8 mouse cellular contexts compared by ENCODE assay signal in the genomic region with DNA sequence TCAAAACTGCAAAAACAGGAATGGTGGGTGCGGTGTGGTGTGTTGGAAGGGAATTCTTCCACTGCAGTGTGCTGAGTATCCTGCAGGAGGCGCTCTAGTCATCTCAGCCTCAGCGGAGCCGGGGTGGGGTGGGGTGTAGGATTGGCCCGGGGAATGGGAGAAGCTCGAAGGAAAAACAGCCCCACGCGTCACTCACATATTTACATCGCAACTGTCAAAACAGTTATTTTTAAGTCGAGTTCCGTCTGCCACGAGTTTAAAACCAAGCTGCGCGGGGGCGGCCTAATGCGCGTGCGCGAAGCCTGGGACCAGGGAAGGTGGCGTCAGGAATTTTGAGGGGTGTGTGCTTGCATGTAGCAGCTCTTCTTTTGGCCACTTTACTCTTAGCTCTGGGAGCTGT. TPM values are rescaled to one million over a fixed set of nuclear protein-coding genes. Genes with fewer than 3 reads are reported as not detected.
DNase-seq lines count a peak whose midpoint lies in the region; ATAC-seq and TF ChIP-seq lines count a peak whose summit lies in the region.

No protein-coding gene starts in this region.

- WGBS in kidney, adult 2 months: 7% methylated on average over 20 of the region's 20 CpGs
- WGBS in midbrain, embryonic 10.5 days: 4% methylated on average over 20 of the region's 20 CpGs
- 3% methylated on average over 20 of the region's 20 CpGs for WGBS in stomach, embryonic 16.5 days

- no peaks in the 10 kb centered on the region for H3K9me3 ChIP-seq in midbrain, embryonic 10.5 days (replicated peaks)
- no peaks in the 10 kb centered on the region for H3K9me3 ChIP-seq in stomach, embryonic 16.5 days (replicated peaks; ENCODE audit: control insufficient read depth, low read length)

- intact Hi-C loops in heart, postnatal 25 days (cut with DNase I): no loop called here
- intact Hi-C loops in left cerebral cortex, postnatal 4 days (cut with DNase I): no loop called here

- ATAC-seq in stomach, embryonic 16.5 days (ENCODE audit: insufficient read depth, low FRiP score): peak; percentile 38; the same call in 1 of the 2 replicates

- no peak for TF ChIP-seq POLR2A in kidney, adult 2 months (IDR thresholded peaks at IDR 0.05; ENCODE audit: low read depth, low read length)

- H3K9ac ChIP-seq in stomach, embryonic 16.5 days (ENCODE audit: low read length): 0 out of 2 replicates have a peak overlapping the region, but pooled peaks have one; percentile 28

- H3K4me3 ChIP-seq in kidney, adult 2 months (ENCODE audit: insufficient read depth, low read depth, low read length): peak overlapping the region; percentile 6; the same call in 1 of the 2 replicates
- peak overlapping the region; percentile 51 for H3K4me3 ChIP-seq in midbrain, embryonic 10.5 days
- peak overlapping the region; percentile 33 for H3K4me3 ChIP-seq in stomach, embryonic 16.5 days (replicated peaks; ENCODE audit: low read length)

- peak; percentile 69 for TF ChIP-seq CTCF in kidney, adult 2 months (conservative IDR thresholded peaks at IDR 0.05; ENCODE audit: insufficient read depth, insufficient read length, low read depth, low read length)

- DNase-seq in heart, adult 11 months: peak; percentile 94
- DNase-seq in heart, postnatal 25 days (ENCODE audit: low spot score): no peak
- peak; percentile 72 for DNase-seq in embryo, embryonic 11 days
- peak; percentile 36 to 75 for DNase-seq in heart, adult 18-20 months
- peak; percentile 41 for DNase-seq in kidney, adult 2 months
- peak; percentile 44 for DNase-seq in left cerebral cortex, postnatal 4 days
- peak; percentile 69 for DNase-seq in midbrain, embryonic 10.5 days (ENCODE audit: low spot score)

- no peaks in the 10 kb centered on the region for H3K4me1 ChIP-seq in kidney, adult 2 months (ENCODE audit: control insufficient read depth, insufficient read depth, low read length)
- peaks cover 72% of the 10 kb centered on the region for H3K4me1 ChIP-seq in midbrain, embryonic 10.5 days
- H3K4me1 ChIP-seq in stomach, embryonic 16.5 days (ENCODE audit: control insufficient read depth, insufficient read depth, low read length): 0 out of 2 replicates have a peak, but pooled peaks cover 6% of the 10 kb centered on the region

- H3K27me3 ChIP-seq in kidney, adult 2 months (replicated peaks; ENCODE audit: control insufficient read depth, insufficient read depth, low read length): no peaks in the 10 kb centered on the region
- peaks cover 34% of the 10 kb centered on the region for H3K27me3 ChIP-seq in midbrain, embryonic 10.5 days (ENCODE audit: low read depth, poor library complexity, severe bottlenecking)
- H3K27me3 ChIP-seq in stomach, embryonic 16.5 days (ENCODE audit: control insufficient read depth, insufficient read depth, low read length): peaks cover 6% of the 10 kb centered on the region; the same call in 1 of the 2 replicates

- no peaks in the 10 kb centered on the region for H3K36me3 ChIP-seq in kidney, adult 2 months (ENCODE audit: control insufficient read depth, insufficient read depth, low read length)
- no peaks in the 10 kb centered on the region for H3K36me3 ChIP-seq in midbrain, embryonic 10.5 days
- no peaks in the 10 kb centered on the region for H3K36me3 ChIP-seq in stomach, embryonic 16.5 days (ENCODE audit: control insufficient read depth, insufficient read depth, low read length)

- H3K27ac ChIP-seq in kidney, adult 2 months (ENCODE audit: insufficient read depth, low read depth, low read length): no peak overlapping the region
- H3K27ac ChIP-seq in midbrain, embryonic 10.5 days (replicated peaks): peak overlapping the region; percentile 72
- no peak overlapping the region for H3K27ac ChIP-seq in stomach, embryonic 16.5 days (ENCODE audit: low read length)

- H3K4me2 ChIP-seq in stomach, embryonic 16.5 days (ENCODE audit: low read depth, low read length): peak overlapping the region; percentile 46

RNA-seq across cellular contexts. Expression of a gene that starts 17.3 kb away (rescaled TPM):
- not detected for total RNA-seq in heart, postnatal 25 days (2021)
- total RNA-seq in heart, adult 18-20 months (2021): not detected
- not detected in 2 replicates for polyA plus RNA-seq in kidney, adult 2 months (2012; rRNA removed)
- total RNA-seq in left cerebral cortex, postnatal 4 days (2021): not detected
- 0.23 and 0.46 TPM in 2 replicates for polyA plus RNA-seq in midbrain, embryonic 10.5 days (2016; fragmentation: Nextera tagmentation; extraction: Ambion mirVana)
- not detected in 2 replicates for polyA plus RNA-seq in stomach, embryonic 16.5 days (2015; fragmentation: Nextera tagmentation; extraction: Ambion mirVana)

RNA-seq across cellular contexts. Expression of a gene that starts 21.0 kb away (rescaled TPM):
- total RNA-seq in heart, postnatal 25 days (2021): not detected
- total RNA-seq in heart, adult 18-20 months (2021): under 1 TPM in 1 of 2 experiments, not detected in 1; 0.10 TPM
- not detected in 2 replicates for polyA plus RNA-seq in kidney, adult 2 months (2012; rRNA removed)
- 1 to 10 TPM; 3.6 to 4.2 TPM for total RNA-seq in left cerebral cortex, postnatal 4 days (2021)
- 2.3 and 4.0 TPM in 2 replicates for polyA plus RNA-seq in midbrain, embryonic 10.5 days (2016; fragmentation: Nextera tagmentation; extraction: Ambion mirVana)
- 0.14 and 0.35 TPM in 2 replicates for polyA plus RNA-seq in stomach, embryonic 16.5 days (2015; fragmentation: Nextera tagmentation; extraction: Ambion mirVana)

RNA-seq across cellular contexts. Expression of a gene that starts 21.0 kb away (rescaled TPM):
- not detected for total RNA-seq in heart, postnatal 25 days (2021)
- not detected for total RNA-seq in heart, adult 18-20 months (2021)
- not detected in 2 replicates for polyA plus RNA-seq in kidney, adult 2 months (2012; rRNA removed)
- 10 to 100 TPM in 1 of 2 experiments, 1 to 10 TPM in 1; 8.8 to 10.1 TPM for total RNA-seq in left cerebral cortex, postnatal 4 days (2021)
- polyA plus RNA-seq in midbrain, embryonic 10.5 days (2016; fragmentation: Nextera tagmentation; extraction: Ambion mirVana): 6.2 and 8.4 TPM in 2 replicates
- 0.49 and 0.61 TPM in 2 replicates for polyA plus RNA-seq in stomach, embryonic 16.5 days (2015; fragmentation: Nextera tagmentation; extraction: Ambion mirVana)

Comparison
In these comparisons a context has a peak if more than half of its experiments do, and no peak if none do; other contexts are left out.
1. RNA of a gene that starts 21.0 kb away (total RNA-seq): 3.6 to 4.2 TPM in left cerebral cortex, postnatal 4 days; 0.10 TPM in heart, adult 18-20 months and not detected in heart, postnatal 25 days; every median in the first group is over 4 times any median in the second.
2. RNA of a gene that starts 21.0 kb away (total RNA-seq): 8.8 to 10.1 TPM in left cerebral cortex, postnatal 4 days; not detected in heart, postnatal 25 days and not detected in heart, adult 18-20 months; every median in the first group is over 4 times any median in the second.
3. Peak in every context shown above with its lines, with median percentiles within 50 percentile points of each other: H3K4me3 ChIP-seq.